28 mouse cellular contexts compared by ENCODE assay signal in the genomic region with DNA sequence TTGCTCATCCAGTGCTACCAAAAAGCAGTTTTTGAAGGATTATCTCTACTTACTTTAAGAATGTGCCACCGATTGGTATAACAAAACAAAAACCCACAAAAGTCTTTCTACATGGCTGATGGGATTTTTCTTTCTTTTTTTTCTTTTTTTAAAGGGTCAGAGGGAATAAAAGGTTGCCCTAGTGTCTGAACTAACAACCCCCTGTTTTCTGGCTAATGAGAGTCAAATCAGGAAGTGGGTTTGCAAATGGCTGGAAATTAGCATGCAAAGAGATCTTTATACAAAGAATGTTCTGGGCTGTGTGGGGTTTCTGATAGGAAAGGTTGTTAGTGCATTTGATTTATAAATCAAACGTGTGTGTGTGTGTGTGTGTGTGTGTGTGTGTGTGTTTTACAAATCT. TPM values are rescaled to one million over a fixed set of nuclear protein-coding genes. Genes with fewer than 3 reads are reported as not detected.
DNase-seq lines count a peak whose midpoint lies in the region; ATAC-seq lines count a peak whose summit lies in the region.
"Had no signal": no experiment of that assay in that cellular context is flagged by ENCODE, and none has a peak within 500 bp of the region (broad histone marks: within the 10 kb centered on the region; RNA-seq: fewer than 3 reads in every experiment).

No protein-coding gene starts in this region.

- H3K4me1 ChIP-seq in kidney, embryonic 15.5 days = peaks cover 90% of the 10 kb centered on the region
- peaks cover 57% of the 10 kb centered on the region for H3K4me1 ChIP-seq in neural tube, embryonic 11.5 days (ENCODE audit: control insufficient read depth, insufficient read depth, low read length)
- H3K4me1 ChIP-seq in neural tube, embryonic 13.5 days (replicated peaks) = peaks cover 99% of the 10 kb centered on the region
- peaks cover 99% of the 10 kb centered on the region for H3K4me1 ChIP-seq in neural tube, embryonic 15.5 days
- H3K4me1 ChIP-seq: forebrain, embryonic 12.5 days had no signal

- no peaks in the 10 kb centered on the region for H3K9me3 ChIP-seq in kidney, embryonic 15.5 days (replicated peaks)
- no peaks in the 10 kb centered on the region for H3K9me3 ChIP-seq in neural tube, embryonic 11.5 days (ENCODE audit: control insufficient read depth, low read length)
- no peaks in the 10 kb centered on the region for H3K9me3 ChIP-seq in neural tube, embryonic 13.5 days
- no peaks in the 10 kb centered on the region for H3K9me3 ChIP-seq in neural tube, embryonic 15.5 days (replicated peaks)
- H3K9me3 ChIP-seq: embryonic facial prominence, embryonic 13.5 days; embryonic facial prominence, embryonic 15.5 days; forebrain, embryonic 10.5 days; forebrain, embryonic 12.5 days had no signal

- H3K4me2 ChIP-seq in kidney, embryonic 15.5 days = peak overlapping the region; percentile 65
- H3K4me2 ChIP-seq in neural tube, embryonic 11.5 days (ENCODE audit: low read depth) = peak overlapping the region; percentile 89
- H3K4me2 ChIP-seq in neural tube, embryonic 13.5 days = peak overlapping the region; percentile 74
- peak overlapping the region; percentile 60 for H3K4me2 ChIP-seq in neural tube, embryonic 15.5 days
- H3K4me2 ChIP-seq: embryonic facial prominence, embryonic 13.5 days; embryonic facial prominence, embryonic 15.5 days; forebrain, embryonic 12.5 days had no signal

- H3K4me3 ChIP-seq in kidney, embryonic 15.5 days (replicated peaks) = no peak overlapping the region
- peak overlapping the region; percentile 66 for H3K4me3 ChIP-seq in neural tube, embryonic 11.5 days (ENCODE audit: low read depth, low read length)
- peak overlapping the region; percentile 46 for H3K4me3 ChIP-seq in neural tube, embryonic 13.5 days
- H3K4me3 ChIP-seq in neural tube, embryonic 15.5 days (replicated peaks) = peak overlapping the region; percentile 16; the same call in 1 of the 2 replicates
- H3K4me3 ChIP-seq: embryonic facial prominence, embryonic 13.5 days; embryonic facial prominence, embryonic 15.5 days; erythroblast, embryonic 14.5 days; forebrain, embryonic 10.5 days; forebrain, embryonic 12.5 days had no signal

- no peak for ATAC-seq in kidney, embryonic 15.5 days (replicated peaks; ENCODE audit: low FRiP score)
- no peak for ATAC-seq in neural tube, embryonic 11.5 days (ENCODE audit: insufficient read depth, low FRiP score, low TSS enrichment)
- no peak for ATAC-seq in neural tube, embryonic 13.5 days (ENCODE audit: low read depth)
- ATAC-seq in neural tube, embryonic 15.5 days (ENCODE audit: low FRiP score) = no peak
- ATAC-seq: CD4-positive, CD25-positive, alpha-beta regulatory T cell, adult 4 months; forebrain, embryonic 14.5 days; forebrain, postnatal 0 days had no signal

- no peak overlapping the region for H3K9ac ChIP-seq in kidney, embryonic 15.5 days
- H3K9ac ChIP-seq in neural tube, embryonic 11.5 days (ENCODE audit: low read length) = peak overlapping the region; percentile 95
- peak overlapping the region; percentile 80 for H3K9ac ChIP-seq in neural tube, embryonic 13.5 days
- no peak overlapping the region for H3K9ac ChIP-seq in neural tube, embryonic 15.5 days (replicated peaks)
- H3K9ac ChIP-seq: embryonic facial prominence, embryonic 13.5 days; embryonic facial prominence, embryonic 15.5 days; forebrain, embryonic 12.5 days; forebrain, postnatal 0 days had no signal

- no peaks in the 10 kb centered on the region for H3K27me3 ChIP-seq in kidney, embryonic 15.5 days
- no peaks in the 10 kb centered on the region for H3K27me3 ChIP-seq in neural tube, embryonic 11.5 days (ENCODE audit: control insufficient read depth, insufficient read depth, low read length)
- H3K27me3 ChIP-seq in neural tube, embryonic 13.5 days = no peaks in the 10 kb centered on the region
- no peaks in the 10 kb centered on the region for H3K27me3 ChIP-seq in neural tube, embryonic 15.5 days (replicated peaks)

- H3K27ac ChIP-seq in kidney, embryonic 15.5 days = 0 out of 2 replicates have a peak overlapping the region, but pooled peaks have one; percentile 85
- peak overlapping the region; percentile 81 for H3K27ac ChIP-seq in neural tube, embryonic 11.5 days (ENCODE audit: low read depth, low read length)
- peak overlapping the region; percentile 93 for H3K27ac ChIP-seq in neural tube, embryonic 13.5 days (replicated peaks)
- peak overlapping the region; percentile 81; the same call in 1 of the 2 replicates for H3K27ac ChIP-seq in neural tube, embryonic 15.5 days (replicated peaks)
- H3K27ac ChIP-seq: embryonic facial prominence, embryonic 13.5 days; embryonic facial prominence, embryonic 15.5 days; forebrain, embryonic 10.5 days; forebrain, embryonic 12.5 days had no signal

- 17% methylated on average over 2 of the region's 2 CpGs for WGBS in kidney, embryonic 15.5 days
- WGBS in neural tube, embryonic 11.5 days = 2% methylated on average over 2 of the region's 2 CpGs
- 10% methylated on average over 2 of the region's 2 CpGs for WGBS in neural tube, embryonic 13.5 days
- 15% methylated on average over 2 of the region's 2 CpGs for WGBS in neural tube, embryonic 15.5 days

- H3K36me3 ChIP-seq in kidney, embryonic 15.5 days = peaks cover 2% of the 10 kb centered on the region; the same call in 1 of the 2 replicates
- H3K36me3 ChIP-seq in neural tube, embryonic 11.5 days (ENCODE audit: control insufficient read depth, insufficient read depth, low read length) = no peaks in the 10 kb centered on the region
- H3K36me3 ChIP-seq in neural tube, embryonic 13.5 days = peaks cover 10% of the 10 kb centered on the region; the same call in 1 of the 2 replicates
- no peaks in the 10 kb centered on the region for H3K36me3 ChIP-seq in neural tube, embryonic 15.5 days
- H3K36me3 ChIP-seq: embryonic facial prominence, embryonic 13.5 days; embryonic facial prominence, embryonic 15.5 days; forebrain, embryonic 10.5 days; forebrain, embryonic 12.5 days had no signal

- no peak for DNase-seq in kidney, adult 8-10 months
- no peak for DNase-seq in neural tube, embryonic 11.5 days (ENCODE audit: low spot score)
- DNase-seq in neural tube, embryonic 10.5 days (ENCODE audit: extremely low spot score, low spot score) = no peak
- DNase-seq in liver = no peak
- DNase-seq in lung, postnatal 10 days = no peak
- DNase-seq: adrenal gland, adult 2 months; adrenal gland, postnatal 14 days; adrenal gland, postnatal 36 days; B cell, adult 2 months; cerebellum, adult 11 months; cerebellum, adult 18-20 months; cerebellum, adult 8-10 months; cerebellum, adult 9-11 months; cerebellum, postnatal 14 days; cerebellum, postnatal 36 days; embryo, embryonic 11 days; forebrain, postnatal 0 days had no signal

RNA-seq across cellular contexts. Expression of a gene that starts 6.1 kb away (rescaled TPM):
- polyA plus RNA-seq in kidney, embryonic 15.5 days (2015; fragmentation: Nextera tagmentation; extraction: Ambion mirVana) = 1.7 and 2.3 TPM in 2 replicates
- 3.9 and 5.5 TPM in 2 replicates for polyA plus RNA-seq in neural tube, embryonic 11.5 days (2014; fragmentation: Nextera tagmentation; extraction: Ambion mirVana)
- 2.2 and 2.4 TPM in 2 replicates for polyA plus RNA-seq in neural tube, embryonic 13.5 days (2015; fragmentation: Nextera tagmentation; extraction: Ambion mirVana)
- 0.96 and 2.0 TPM in 2 replicates for polyA plus RNA-seq in neural tube, embryonic 15.5 days (2015; fragmentation: Nextera tagmentation; extraction: Ambion mirVana)
- polyA plus RNA-seq: CD4-positive, CD25-positive, alpha-beta regulatory T cell, adult 4 months; embryonic facial prominence, embryonic 11.5 days; erythroblast, embryonic 14.5 days; forebrain, embryonic 10.5 days; forebrain, embryonic 12.5 days; forebrain, embryonic 14.5 days; forebrain, postnatal 0 days had no signal

RNA-seq across cellular contexts. Expression of a gene that starts 8.7 kb away (rescaled TPM):
- polyA plus RNA-seq in kidney, embryonic 15.5 days (2015; fragmentation: Nextera tagmentation; extraction: Ambion mirVana) = 5.6 and 5.8 TPM in 2 replicates
- polyA plus RNA-seq in neural tube, embryonic 11.5 days (2014; fragmentation: Nextera tagmentation; extraction: Ambion mirVana) = 9.2 and 11.2 TPM in 2 replicates
- polyA plus RNA-seq in neural tube, embryonic 13.5 days (2015; fragmentation: Nextera tagmentation; extraction: Ambion mirVana) = 6.9 and 7.2 TPM in 2 replicates
- polyA plus RNA-seq in neural tube, embryonic 15.5 days (2015; fragmentation: Nextera tagmentation; extraction: Ambion mirVana) = 4.3 and 4.5 TPM in 2 replicates
- polyA plus RNA-seq: CD4-positive, CD25-positive, alpha-beta regulatory T cell, adult 4 months; embryonic facial prominence, embryonic 13.5 days; forebrain, embryonic 10.5 days; forebrain, embryonic 12.5 days; forebrain, embryonic 14.5 days; forebrain, postnatal 0 days had no signal

RNA-seq across cellular contexts. Expression of a gene that starts 8.7 kb away (rescaled TPM):
- polyA plus RNA-seq in kidney, embryonic 15.5 days (2015; fragmentation: Nextera tagmentation; extraction: Ambion mirVana) = 15.2 and 15.9 TPM in 2 replicates
- 52.7 and 55.0 TPM in 2 replicates for polyA plus RNA-seq in neural tube, embryonic 11.5 days (2014; fragmentation: Nextera tagmentation; extraction: Ambion mirVana)
- 24.2 and 33.8 TPM in 2 replicates for polyA plus RNA-seq in neural tube, embryonic 13.5 days (2015; fragmentation: Nextera tagmentation; extraction: Ambion mirVana)
- 14.5 and 29.1 TPM in 2 replicates for polyA plus RNA-seq in neural tube, embryonic 15.5 days (2015; fragmentation: Nextera tagmentation; extraction: Ambion mirVana)
- polyA plus RNA-seq: CD4-positive, CD25-positive, alpha-beta regulatory T cell, adult 4 months; erythroblast, embryonic 14.5 days; forebrain, embryonic 12.5 days; forebrain, embryonic 14.5 days; forebrain, postnatal 0 days had no signal

RNA-seq across cellular contexts. Expression of a gene that starts 16.0 kb away (rescaled TPM):
- 36.4 and 40.8 TPM in 2 replicates for polyA plus RNA-seq in kidney, embryonic 15.5 days (2015; fragmentation: Nextera tagmentation; extraction: Ambion mirVana)
- polyA plus RNA-seq in neural tube, embryonic 11.5 days (2014; fragmentation: Nextera tagmentation; extraction: Ambion mirVana) = 21.3 and 23.1 TPM in 2 replicates
- polyA plus RNA-seq in neural tube, embryonic 13.5 days (2015; fragmentation: Nextera tagmentation; extraction: Ambion mirVana) = 17.4 and 22.8 TPM in 2 replicates
- polyA plus RNA-seq in neural tube, embryonic 15.5 days (2015; fragmentation: Nextera tagmentation; extraction: Ambion mirVana) = 12.4 and 12.5 TPM in 2 replicates
- polyA plus RNA-seq: CD4-positive, CD25-positive, alpha-beta regulatory T cell, adult 4 months; erythroblast, embryonic 14.5 days; forebrain, embryonic 10.5 days; forebrain, embryonic 12.5 days had no signal

RNA-seq across cellular contexts. Expression of a gene that starts 22.9 kb away (rescaled TPM):
- polyA plus RNA-seq in kidney, embryonic 15.5 days (2015; fragmentation: Nextera tagmentation; extraction: Ambion mirVana) = 38.1 and 40.7 TPM in 2 replicates
- polyA plus RNA-seq in neural tube, embryonic 11.5 days (2014; fragmentation: Nextera tagmentation; extraction: Ambion mirVana) = 14.3 and 17.3 TPM in 2 replicates
- 27.7 and 42.7 TPM in 2 replicates for polyA plus RNA-seq in neural tube, embryonic 13.5 days (2015; fragmentation: Nextera tagmentation; extraction: Ambion mirVana)
- 20.0 and 21.3 TPM in 2 replicates for polyA plus RNA-seq in neural tube, embryonic 15.5 days (2015; fragmentation: Nextera tagmentation; extraction: Ambion mirVana)
- polyA plus RNA-seq: CD4-positive, CD25-positive, alpha-beta regulatory T cell, adult 4 months; erythroblast, embryonic 14.5 days; forebrain, embryonic 10.5 days; forebrain, embryonic 12.5 days; forebrain, embryonic 14.5 days; forebrain, postnatal 0 days had no signal

Comparison
In these comparisons a context has a peak if more than half of its experiments do, and no peak if none do; other contexts are left out.
1. H3K9ac ChIP-seq: peak in neural tube, embryonic 11.5 days (single experiment) and neural tube, embryonic 13.5 days (single experiment); none in kidney, embryonic 15.5 days (single experiment) and neural tube, embryonic 15.5 days (single experiment).
2. Peak in every context shown above with its lines, with median percentiles within 50 percentile points of each other: H3K27ac ChIP-seq and H3K4me2 ChIP-seq.